Mouse (Mus musculus) T-cell, adult 2 months (primary cell): ENCODE results near the gene Gkn1.

Source experiments
- DNase-seq: peaks from one replicate; pipeline ENCODE4 v3.0.0; 2022; ENCODE audit warnings: low spot score

The Gkn1 gene

GRCm38 (mm10) chr6:87350829-87351228, at the start of gene Gkn1:
TSS of gene Gkn1 (minus strand) at chr6:87350942.
- no peak for DNase-seq

GRCm38 (mm10) chr6:87399886-87400566, 49.3 kb upstream of the Gkn1 start:
- peak; percentile 41 for DNase-seq

GRCm38 (mm10) chr6:87399137-87399536, 48.4 kb upstream of the Gkn1 start:
- DNase-seq: peak; percentile 73

GRCm38 (mm10) chr6:87394783-87395182, 44.0 kb upstream of the Gkn1 start:
- DNase-seq: peak; percentile 75

GRCm38 (mm10) chr6:87393466-87394205, 42.9 kb upstream of the Gkn1 start:
- no peak for DNase-seq

- DNase-seq: no peak
Observed at GRCm38 (mm10) chr6:87389455-87389989, 38.8 kb upstream of the Gkn1 start.

- no peak for DNase-seq
Observed at GRCm38 (mm10) chr6:87388877-87389276, 38.1 kb upstream of the Gkn1 start, which contains the start of gene Gkn3. TSS of gene Gkn3 (minus strand) at chr6:87388935.

- no peak for DNase-seq
Observed at GRCm38 (mm10) chr6:87386681-87387080, 35.9 kb upstream of the Gkn1 start.

GRCm38 (mm10) chr6:87386203-87386602, 35.5 kb upstream of the Gkn1 start:
- peak; percentile 22 for DNase-seq

GRCm38 (mm10) chr6:87384761-87385160, 34.0 kb upstream of the Gkn1 start:
- no peak for DNase-seq

- no peak for DNase-seq
Observed at GRCm38 (mm10) chr6:87383926-87384691, 33.4 kb upstream of the Gkn1 start.

- no peak for DNase-seq
Observed at GRCm38 (mm10) chr6:87373057-87373456, 22.3 kb upstream of the Gkn1 start, which contains the start of gene Gkn2. TSS of gene Gkn2 (plus strand) at chr6:87373357.

- DNase-seq: no peak
Observed at GRCm38 (mm10) chr6:87369223-87369622, 18.5 kb upstream of the Gkn1 start.

GRCm38 (mm10) chr6:87354441-87354840, 3.7 kb upstream of the Gkn1 start:
- DNase-seq: no peak

GRCm38 (mm10) chr6:87335935-87336295, 14.8 kb downstream of the Gkn1 start:
- DNase-seq: no peak

- DNase-seq: peak; percentile 13
Observed at GRCm38 (mm10) chr6:87335091-87335934, 15.4 kb downstream of the Gkn1 start, which contains the start of gene Antxr1. TSS of gene Antxr1 (minus strand) at chr6:87335821.

- DNase-seq: no peak
Observed at GRCm38 (mm10) chr6:87334361-87335090, 16.2 kb downstream of the Gkn1 start.

GRCm38 (mm10) chr6:87332380-87332779, 18.4 kb downstream of the Gkn1 start:
- no peak for DNase-seq

GRCm38 (mm10) chr6:87328265-87329173, 22.2 kb downstream of the Gkn1 start:
- no peak for DNase-seq

- no peak for DNase-seq
Observed at GRCm38 (mm10) chr6:87326932-87327331, 23.8 kb downstream of the Gkn1 start.
